Mouse (Mus musculus) 3T3-L1 (cell line): ENCODE results near the gene Fbxo6.
"Not testable (repeated sequence)": the region's sequence is repeated elsewhere in the genome, so short reads cannot be mapped to it uniquely, and the experiment has no call there.

Source experiments
- DNase-seq: peaks from one replicate; pipeline ENCODE4 v3.0.0-alpha.2; 2015; ENCODE audit warnings: low read depth, low spot score

Fbxo6 gene

GRCm38 (mm10) chr4:148128241-148128640 is 23.7 kb downstream of the Fbxo6 start:
- DNase-seq = no peak

- no peak for DNase-seq
These were observed 29.3 kb downstream of the Fbxo6 start for GRCm38 (mm10) chr4:148122694-148123066.

- no peak for DNase-seq
These were observed 29.8 kb downstream of the Fbxo6 start for GRCm38 (mm10) chr4:148121982-148122693.

DNA sequence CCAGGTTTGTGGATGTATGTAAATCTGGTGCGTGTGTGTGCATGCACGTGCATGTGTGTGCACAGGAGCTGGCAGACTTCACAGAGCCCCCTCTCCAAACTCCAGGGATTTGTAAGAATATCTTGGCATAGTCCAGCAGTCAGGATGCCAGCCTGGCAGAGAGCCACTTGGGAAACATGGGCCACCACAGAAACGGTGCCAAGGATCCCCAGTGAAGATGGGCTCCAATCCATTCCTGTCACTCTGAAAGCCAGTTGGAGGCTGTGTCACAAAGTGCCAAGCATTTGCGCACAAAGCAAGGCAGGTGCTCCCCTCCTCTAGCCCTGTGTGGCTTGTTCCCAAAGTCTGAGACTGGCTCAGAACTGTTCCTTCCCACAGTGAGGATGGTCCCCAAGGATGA is 30.6 kb downstream of the Fbxo6 start:
- no peak for DNase-seq

GRCm38 (mm10) chr4:148120555-148120954 is 31.4 kb downstream of the Fbxo6 start:
- DNase-seq = no peak

DNA sequence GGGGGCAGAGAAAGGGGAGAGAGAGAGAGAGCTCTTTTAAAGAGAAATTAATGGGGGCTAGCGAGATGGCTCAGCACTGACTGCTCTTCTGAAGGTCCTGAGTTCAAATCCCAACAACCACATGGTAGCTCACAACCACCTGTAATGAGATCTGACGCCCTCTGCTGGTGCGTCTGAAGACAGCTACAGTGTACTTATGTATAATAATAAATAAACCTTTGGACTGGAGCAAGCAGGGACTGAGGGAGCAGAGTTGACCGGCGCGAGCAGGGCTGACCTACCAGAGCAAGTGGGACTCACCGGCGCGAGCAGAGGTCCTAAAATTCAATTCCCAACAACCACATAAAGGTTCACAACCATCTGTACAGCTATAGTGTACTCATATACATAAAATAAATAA is 32.4 kb downstream of the Fbxo6 start:
- not testable (repeated sequence) for DNase-seq

DNA sequence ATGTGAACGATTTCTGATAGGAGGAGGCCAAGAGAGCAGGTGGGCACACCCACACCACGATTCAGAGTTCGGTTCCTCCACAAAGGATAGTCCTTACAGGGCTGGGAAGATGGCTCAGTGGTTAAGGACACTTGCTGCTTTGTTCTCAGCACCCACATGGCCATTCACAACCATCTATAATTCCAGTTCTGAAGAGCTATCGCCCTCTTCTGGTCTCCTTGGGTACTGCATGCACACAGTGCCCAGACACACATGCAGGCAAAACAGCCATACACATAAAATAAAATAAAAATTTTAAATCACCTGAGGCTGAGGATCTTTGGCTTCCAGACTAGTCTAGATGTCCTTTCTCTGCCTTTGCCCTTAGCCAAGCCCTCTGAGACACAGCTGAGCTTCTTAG is 34.5 kb downstream of the Fbxo6 start:
- DNase-seq = peak; percentile 16

- DNase-seq = peak; percentile 40
These were observed 35.3 kb downstream of the Fbxo6 start for GRCm38 (mm10) chr4:148116657-148117056.

GRCm38 (mm10) chr4:148115467-148115866 is 36.5 kb downstream of the Fbxo6 start:
- peak; percentile 75 for DNase-seq

DNA sequence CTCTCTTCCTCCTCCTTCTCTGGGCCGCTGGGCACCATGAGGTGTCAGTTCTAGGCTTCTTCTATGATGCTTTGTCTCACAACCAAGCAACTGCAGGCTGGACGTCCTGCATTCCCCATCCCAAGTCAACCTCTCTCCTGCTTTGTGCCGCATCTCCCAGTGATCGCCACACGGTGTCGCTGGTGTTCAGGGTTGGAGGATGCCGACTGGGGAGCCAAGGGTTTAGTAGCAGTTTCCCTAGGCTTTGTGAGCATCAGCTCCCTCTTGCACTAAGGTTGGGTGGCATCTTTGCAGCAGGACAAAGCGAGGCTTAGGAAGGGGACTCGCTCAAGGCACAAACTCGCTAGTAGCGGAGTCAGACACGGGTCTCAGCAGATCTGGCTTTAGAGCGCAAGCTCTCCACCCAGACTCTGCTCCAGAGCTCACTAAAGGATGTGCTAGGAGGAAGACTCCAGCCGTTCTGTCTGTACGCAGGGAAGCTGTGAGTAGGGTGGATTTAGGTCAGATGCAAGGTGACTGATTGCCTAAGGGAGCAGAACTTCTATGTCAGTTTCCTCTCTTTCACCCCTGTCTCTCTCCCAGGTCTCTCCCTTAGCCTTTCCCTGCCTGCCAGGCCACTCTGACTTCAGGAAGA is 37.1 kb downstream of the Fbxo6 start:
- DNase-seq = peak; percentile 95

GRCm38 (mm10) chr4:148112519-148112918 is 39.4 kb downstream of the Fbxo6 start:
- DNase-seq = no peak

DNA sequence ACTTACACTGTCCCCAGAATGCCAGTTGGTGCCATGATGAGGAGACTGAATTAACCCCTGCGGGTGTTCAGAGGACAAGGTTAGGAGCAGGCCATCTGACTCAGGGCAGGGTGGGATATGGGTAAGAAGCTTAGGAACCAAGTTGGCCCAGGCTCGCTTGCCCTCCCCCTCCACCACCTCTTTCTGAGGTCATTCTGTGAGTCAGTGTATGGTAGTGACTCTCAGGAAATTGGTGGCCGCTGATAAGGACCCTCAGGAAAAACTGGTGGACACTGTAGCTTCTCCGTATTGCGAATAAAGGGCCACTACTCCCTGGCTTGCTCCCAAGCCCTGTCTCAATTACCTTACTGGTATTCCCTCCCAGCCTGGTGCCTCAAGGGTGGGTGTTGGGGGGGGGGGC is 42.7 kb downstream of the Fbxo6 start:
- DNase-seq = no peak

DNA sequence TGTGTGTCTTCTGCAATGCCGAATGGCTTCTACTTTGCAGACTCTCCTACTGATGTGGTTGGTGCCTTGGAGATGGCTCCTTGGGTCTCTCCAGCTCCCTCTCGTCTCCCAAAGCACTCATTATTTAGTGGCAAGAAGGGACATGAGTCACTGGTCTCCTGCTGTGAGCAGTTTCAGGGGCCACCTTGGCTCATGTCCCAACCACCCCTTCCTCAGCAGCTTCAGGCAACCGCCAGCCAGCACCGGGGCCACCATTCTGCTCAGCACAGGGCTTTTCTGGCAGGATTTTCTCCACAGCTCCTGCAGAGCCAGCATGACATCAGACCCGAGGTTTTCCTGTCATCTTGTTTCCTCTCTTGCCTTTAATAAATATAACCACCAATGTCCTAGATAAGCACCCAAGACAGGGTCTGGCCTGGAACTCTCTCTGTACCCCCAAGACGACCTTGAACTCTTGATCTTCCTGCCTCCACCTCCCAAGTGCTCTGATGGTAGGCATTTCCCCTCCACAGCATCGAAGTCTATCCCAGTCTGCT is 43.3 kb downstream of the Fbxo6 start:
- peak; percentile 26 for DNase-seq

DNA sequence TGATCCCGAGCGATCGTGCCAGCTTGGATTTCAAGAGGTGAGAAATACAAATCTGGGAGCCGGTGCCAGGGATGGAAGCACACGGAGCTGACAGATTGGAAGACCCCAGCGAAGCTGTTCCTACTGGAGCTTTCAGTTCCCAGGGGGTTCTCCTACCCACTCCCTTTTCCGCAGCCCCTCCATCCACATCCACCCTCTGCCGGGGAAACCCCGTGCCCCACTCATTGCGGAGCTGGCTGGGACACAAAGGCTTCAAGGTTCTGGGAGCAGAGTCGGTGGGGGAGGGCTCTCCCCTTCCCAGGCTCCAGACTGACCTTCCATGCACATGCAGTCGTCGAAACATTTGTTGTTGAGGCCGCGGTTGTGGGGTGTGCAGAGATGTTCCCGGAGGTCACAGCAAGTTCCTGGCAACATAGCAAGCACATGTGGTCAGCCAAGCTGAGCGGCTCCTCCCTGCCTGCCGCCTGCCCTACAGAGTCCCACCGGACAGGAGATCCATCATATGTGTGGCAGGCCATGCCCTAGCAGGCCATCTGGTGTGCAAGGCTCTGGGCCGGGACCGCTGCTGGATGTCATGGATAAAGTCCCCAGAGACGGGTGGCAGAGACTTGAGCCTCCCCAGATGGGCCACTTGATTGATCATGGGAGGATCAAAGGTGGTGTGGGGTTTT is 44.2 kb downstream of the Fbxo6 start:
- DNase-seq = peak; percentile 83

GRCm38 (mm10) chr4:148104146-148104545 is 47.8 kb downstream of the Fbxo6 start:
- no peak for DNase-seq

DNA sequence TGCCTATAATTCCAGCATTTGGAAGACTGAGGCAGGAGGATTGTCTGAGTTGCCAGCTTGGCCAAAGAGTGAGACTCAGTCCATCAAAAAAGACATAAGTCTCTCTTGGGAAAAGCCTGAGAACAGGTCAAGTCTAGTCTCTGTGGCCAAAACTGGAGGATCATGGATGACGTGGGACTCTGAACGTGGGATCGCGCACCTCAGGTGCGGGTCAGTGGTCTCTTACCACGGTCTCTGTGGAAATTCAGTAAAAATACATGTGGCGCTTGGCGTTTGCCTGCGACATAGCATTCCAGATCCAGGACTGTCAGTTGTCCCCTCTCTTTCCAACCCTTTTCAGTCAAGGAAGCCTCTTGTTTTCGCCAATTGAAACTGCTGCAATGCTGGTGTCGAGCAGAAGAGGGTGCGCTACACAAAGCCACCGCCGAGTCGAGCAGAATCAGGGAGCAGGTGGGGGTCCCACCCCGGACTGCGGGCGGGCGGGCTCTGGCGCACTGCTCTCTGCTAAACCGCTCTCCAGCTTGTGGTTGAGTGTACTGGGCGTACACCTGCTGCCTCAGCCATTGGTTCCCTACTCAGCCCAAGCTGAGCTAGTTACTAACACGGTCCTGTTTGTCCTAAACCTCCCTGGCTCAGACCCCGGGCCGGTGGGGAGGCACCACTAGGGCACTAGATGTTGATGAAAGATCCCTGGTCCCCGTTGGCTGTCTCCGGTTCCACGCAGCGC is 50.0 kb downstream of the Fbxo6 start:
- no peak for DNase-seq

- no peak for DNase-seq
These were observed 53.3 kb downstream of the Fbxo6 start for GRCm38 (mm10) chr4:148098666-148099065.

DNA sequence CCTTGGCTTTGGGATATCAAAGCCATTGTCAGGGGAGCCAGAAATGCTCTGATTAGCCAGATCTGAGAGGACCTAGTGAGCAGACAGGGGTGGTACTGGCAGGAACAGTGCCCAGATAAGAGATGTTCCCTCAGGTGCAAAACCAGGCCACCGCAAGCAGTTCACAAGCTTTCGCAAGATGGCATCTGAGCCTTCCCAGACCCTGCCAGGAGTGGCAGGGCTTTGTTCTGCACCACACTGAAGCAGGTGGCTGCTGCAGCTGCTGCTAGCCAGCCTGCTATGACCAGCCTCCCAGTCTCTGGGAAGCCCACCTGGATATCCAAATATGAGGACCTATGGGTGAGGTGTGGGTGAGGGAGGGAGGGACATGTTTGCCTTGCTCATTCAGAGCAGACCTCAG is 54.0 kb downstream of the Fbxo6 start:
- DNase-seq = no peak
